Mouse (Mus musculus) ovary, adult 10 weeks (tissue): Measurements from ENCODE around the gene Tbl1x. TPM values are rescaled to one million over a fixed set of nuclear protein-coding genes. Genes with fewer than 3 reads are reported as not detected.

Experiments
- polyA plus RNA-seq: library from polyadenylated mRNA; stranded (reverse); fragments of 350-450 nt; fragmentation: Illumina TruSeq; extraction: RNeasy Lipid Tissue Mini Kit (QIAGEN cat#74804); gene quantifications from one replicate; pipeline ENCODE4 v1.2.3, GENCODE M21; 2014

The Tbl1x gene
- polyA plus RNA-seq: 146 TPM

GRCm38 (mm10) chrX:77510371-77511300 lies at the start of gene Tbl1x:
Gene Tbl1x (plus strand): TSS chrX:77511013.

